Mouse (Mus musculus) telencephalon, adult 2 months (tissue): Measurements from ENCODE around the gene Gm13304.
"Not testable (repeated sequence)": the region's sequence is repeated elsewhere in the genome, so short reads cannot be mapped to it uniquely, and the experiment has no call there.

ENCODE experiments used
- DNase-seq: peaks from one replicate; pipeline ENCODE4 v3.0.0-alpha.2; 2011; ENCODE audit warnings: low read depth, low spot score

Gm13304 gene

GRCm38 (mm10) chr4:42114517-42114916 lies at the start of gene Gm13304:
TSS of gene Gm13304 (plus strand) at chr4:42114817.
- DNase-seq: not testable (repeated sequence)

- DNase-seq: not testable (repeated sequence)
Measured at GRCm38 (mm10) chr4:42090907-42091306, 23.7 kb upstream of the Gm13304 start, which contains the start of gene Gm3893. TSS of gene Gm3893 (plus strand) at chr4:42091207.

- not testable (repeated sequence) for DNase-seq
Measured at GRCm38 (mm10) chr4:42153136-42153535, 38.5 kb downstream of the Gm13304 start, which contains the start of gene Gm13306. TSS of gene Gm13306 (plus strand) at chr4:42153436.
